Mouse (Mus musculus) embryonic fibroblast, embryonic 13.5 days (primary cell): ENCODE results near the gene Mki67. TPM values are rescaled to one million over a fixed set of nuclear protein-coding genes. Genes with fewer than 3 reads are reported as not detected.
A peak's percentile ranks its signal among the peaks of the same experiment; 100 is the strongest.

Experiments used
- H3K27ac ChIP-seq: 2 replicates; pipeline ENCODE4 v1.5.1; 2012; ENCODE audit warnings: low read length, control low read depth, inconsistent platforms; ENCODE audit not compliant: insufficient read depth
- H3K4me1 ChIP-seq: 2 replicates; pipeline ENCODE4 v1.6.1; 2011; ENCODE audit warnings: low read length; ENCODE audit not compliant: control insufficient read depth, insufficient read depth
- H3K4me3 ChIP-seq: 2 replicates; pipeline ENCODE4 v1.5.1; 2011; ENCODE audit warnings: mild to moderate bottlenecking, control low read depth, low read length; ENCODE audit not compliant: insufficient read depth
- CTCF ChIP-seq: IDR thresholded peaks from 2 replicates; pipeline ENCODE4 v1.5.1; 2011; ENCODE audit warnings: mild to moderate bottlenecking, control low read depth, low read length, moderate library complexity, borderline replicate concordance; ENCODE audit not compliant: insufficient read depth
- POLR2A ChIP-seq: IDR thresholded peaks from 2 replicates; pipeline ENCODE4 v1.6.1; 2011; ENCODE audit warnings: low read depth, mild to moderate bottlenecking, control low read depth, low read length, moderate library complexity
- polyA plus RNA-seq: library from polyadenylated mRNA; stranded (reverse); fragments of >200 nt; gene quantifications from 2 replicates; pipeline ENCODE4 v1.2.4, GENCODE M21; 2011; ENCODE audit warnings: low read depth; ENCODE audit not compliant: missing spikeins, insufficient read length

Gene Mki67
- polyA plus RNA-seq, 1 experiment, result 120 TPM

- no peak overlapping the region for H3K4me3 ChIP-seq
- no peaks in the 10 kb centered on the region for H3K4me1 ChIP-seq
- TF ChIP-seq CTCF (no peak), POLR2A (no peak)
- H3K27ac ChIP-seq, result no peak overlapping the region
Observed at GRCm38 (mm10) chr7:135721436-135721992, 5.4 kb upstream of the Mki67 start.

GRCm38 (mm10) chr7:135716968-135717557, 902 bp upstream of the Mki67 start:
- Histone ChIP-seq H3K4me1 (no peaks in the 10 kb centered on the region), H3K27ac (no peak overlapping the region), H3K4me3 (peak overlapping the region; percentile 61)
- no peak for TF ChIP-seq POLR2A
- no peak for TF ChIP-seq CTCF

- TF ChIP-seq POLR2A (peak; percentile 77), CTCF (no peak)
- Histone ChIP-seq H3K4me1 (no peaks in the 10 kb centered on the region), H3K27ac (no peak overlapping the region)
Observed at GRCm38 (mm10) chr7:135716445-135716877, 300 bp upstream of the Mki67 start.

GRCm38 (mm10) chr7:135715166-135715565, 995 bp downstream of the Mki67 start:
- TF ChIP-seq POLR2A (no peak), CTCF (no peak)
- Histone ChIP-seq H3K27ac (no peak overlapping the region), H3K4me3 (peak overlapping the region; percentile 98), H3K4me1 (no peaks in the 10 kb centered on the region)

More at GRCm38 (mm10) chr7:135716445-135716877, 300 bp upstream of the Mki67 start:
- H3K4me3 ChIP-seq, result peak overlapping the region; percentile 61

GRCm38 (mm10) chr7:135713326-135713725, 2.8 kb downstream of the Mki67 start:
- H3K27ac ChIP-seq, result no peak overlapping the region
- H3K4me3 ChIP-seq, result peak overlapping the region; percentile 16; the same call in 1 of the 2 replicates
- no peak for TF ChIP-seq CTCF
- no peak for TF ChIP-seq POLR2A

GRCm38 (mm10) chr7:135712534-135712933, 3.6 kb downstream of the Mki67 start:
- Histone ChIP-seq H3K4me1 (no peaks in the 10 kb centered on the region), H3K4me3 (no peak overlapping the region), H3K27ac (no peak overlapping the region)
- no peak for TF ChIP-seq CTCF
- no peak for TF ChIP-seq POLR2A

More at GRCm38 (mm10) chr7:135713326-135713725, 2.8 kb downstream of the Mki67 start:
- H3K4me1 ChIP-seq, result no peaks in the 10 kb centered on the region

- no peaks in the 10 kb centered on the region for H3K4me1 ChIP-seq
- TF ChIP-seq CTCF (no peak), POLR2A (no peak)
- H3K27ac ChIP-seq, result no peak overlapping the region
- no peak overlapping the region for H3K4me3 ChIP-seq
Observed at GRCm38 (mm10) chr7:135710702-135711101, 5.5 kb downstream of the Mki67 start.

- Histone ChIP-seq H3K4me3 (no peak overlapping the region), H3K27ac (no peak overlapping the region), H3K4me1 (no peaks in the 10 kb centered on the region)
- TF ChIP-seq CTCF (no peak), POLR2A (no peak)
Observed at GRCm38 (mm10) chr7:135705753-135706152, 10.4 kb downstream of the Mki67 start.

GRCm38 (mm10) chr7:135705083-135705482, 11.1 kb downstream of the Mki67 start:
- Histone ChIP-seq H3K4me1 (no peaks in the 10 kb centered on the region), H3K27ac (no peak overlapping the region), H3K4me3 (no peak overlapping the region)
- TF ChIP-seq POLR2A (no peak), CTCF (no peak)

- Histone ChIP-seq H3K27ac (no peak overlapping the region), H3K4me1 (no peaks in the 10 kb centered on the region; the same call in 1 of the 2 replicates), H3K4me3 (no peak overlapping the region)
- no peak for TF ChIP-seq POLR2A
- TF ChIP-seq CTCF, result no peak
Observed at GRCm38 (mm10) chr7:135704251-135704650, 11.9 kb downstream of the Mki67 start.
